Mouse (Mus musculus): Measurements from ENCODE around the gene Pkig. TPM values are rescaled to one million over a fixed set of nuclear protein-coding genes. Genes with fewer than 3 reads are reported as not detected.

Pkig gene
- polyA plus RNA-seq (2015; fragmentation: Nextera tagmentation; extraction: Ambion mirVana) = 134 TPM in 2 replicates

GRCm38 (mm10) chr2:163657975-163658886 is at the start of gene Pkig:
Gene Pkig (plus strand): TSS chr2:163658386.
- Histone ChIP-seq H3K9me3 (replicated peaks; ENCODE audit: control insufficient read depth, low read length, poor library complexity, severe bottlenecking) (no peaks in the 10 kb centered on the region), H3K9ac (ENCODE audit: low read depth, low read length) (peak within 1 kb of the TSS; percentile 89), H3K4me1 (ENCODE audit: control insufficient read depth, insufficient read depth, low read length) (peaks cover 23% of the 10 kb centered on the region), H3K4me2 (ENCODE audit: low read length) (peak within 1 kb of the TSS; percentile 75), H3K27ac (ENCODE audit: low read length) (peak within 1 kb of the TSS; percentile 83), H3K27me3 (ENCODE audit: control insufficient read depth, insufficient read depth, low read depth, low read length) (no peaks in the 10 kb centered on the region), H3K4me3 (ENCODE audit: low read depth, low read length) (peak within 1 kb of the TSS; percentile 96), H3K36me3 (ENCODE audit: control insufficient read depth, insufficient read depth, low read length) (no peaks in the 10 kb centered on the region)
- under 1% methylated on average over 71 of the region's 71 CpGs for WGBS
- ATAC-seq = peak; percentile 93

GRCm38 (mm10) chr2:163609281-163609975 is 48.8 kb upstream of the Pkig start:
- Histone ChIP-seq H3K4me2 (ENCODE audit: low read length) (no peak overlapping the region), H3K4me1 (ENCODE audit: control insufficient read depth, insufficient read depth, low read length) (no peaks in the 10 kb centered on the region), H3K36me3 (ENCODE audit: control insufficient read depth, insufficient read depth, low read length) (peaks cover 16% of the 10 kb centered on the region), H3K4me3 (ENCODE audit: low read depth, low read length) (no peak overlapping the region), H3K9me3 (replicated peaks; ENCODE audit: control insufficient read depth, low read length, poor library complexity, severe bottlenecking) (no peaks in the 10 kb centered on the region), H3K27me3 (ENCODE audit: control insufficient read depth, insufficient read depth, low read depth, low read length) (no peaks in the 10 kb centered on the region), H3K27ac (ENCODE audit: low read length) (no peak overlapping the region), H3K9ac (ENCODE audit: low read depth, low read length) (no peak overlapping the region)
- no peak for ATAC-seq
- WGBS = 85% methylated on average over 12 of the region's 12 CpGs

- Histone ChIP-seq H3K9ac (ENCODE audit: low read depth, low read length) (no peak overlapping the region), H3K4me2 (ENCODE audit: low read length) (no peak overlapping the region), H3K4me1 (ENCODE audit: control insufficient read depth, insufficient read depth, low read length) (no peaks in the 10 kb centered on the region), H3K36me3 (ENCODE audit: control insufficient read depth, insufficient read depth, low read length) (peaks cover 31% of the 10 kb centered on the region), H3K4me3 (ENCODE audit: low read depth, low read length) (no peak overlapping the region), H3K27me3 (ENCODE audit: control insufficient read depth, insufficient read depth, low read depth, low read length) (no peaks in the 10 kb centered on the region), H3K9me3 (replicated peaks; ENCODE audit: control insufficient read depth, low read length, poor library complexity, severe bottlenecking) (no peaks in the 10 kb centered on the region), H3K27ac (ENCODE audit: low read length) (no peak overlapping the region)
- no peak for ATAC-seq
- WGBS = 90% methylated on average over 9 of the region's 9 CpGs
Measured at GRCm38 (mm10) chr2:163611176-163611575, 47.0 kb upstream of the Pkig start.

- no peak overlapping the region for H3K9ac ChIP-seq (ENCODE audit: low read depth, low read length)
- no peak overlapping the region for H3K27ac ChIP-seq (ENCODE audit: low read length)
- no peak overlapping the region for H3K4me2 ChIP-seq (ENCODE audit: low read length)
- no peaks in the 10 kb centered on the region for H3K27me3 ChIP-seq (ENCODE audit: control insufficient read depth, insufficient read depth, low read depth, low read length)
- no peaks in the 10 kb centered on the region for H3K4me1 ChIP-seq (ENCODE audit: control insufficient read depth, insufficient read depth, low read length)
- H3K4me3 ChIP-seq (ENCODE audit: low read depth, low read length) = no peak overlapping the region
- no peaks in the 10 kb centered on the region for H3K9me3 ChIP-seq (replicated peaks; ENCODE audit: control insufficient read depth, low read length, poor library complexity, severe bottlenecking)
- WGBS = 97% methylated on average over 5 of the region's 5 CpGs
- no peak for ATAC-seq
- H3K36me3 ChIP-seq (ENCODE audit: control insufficient read depth, insufficient read depth, low read length) = peaks cover 26% of the 10 kb centered on the region
Measured at GRCm38 (mm10) chr2:163613206-163613605, 45.0 kb upstream of the Pkig start.

- Histone ChIP-seq H3K9ac (ENCODE audit: low read depth, low read length) (no peak overlapping the region), H3K27me3 (ENCODE audit: control insufficient read depth, insufficient read depth, low read depth, low read length) (no peaks in the 10 kb centered on the region), H3K27ac (ENCODE audit: low read length) (no peak overlapping the region), H3K4me2 (ENCODE audit: low read length) (no peak overlapping the region), H3K4me3 (ENCODE audit: low read depth, low read length) (no peak overlapping the region), H3K9me3 (replicated peaks; ENCODE audit: control insufficient read depth, low read length, poor library complexity, severe bottlenecking) (no peaks in the 10 kb centered on the region), H3K36me3 (ENCODE audit: control insufficient read depth, insufficient read depth, low read length) (peaks cover 29% of the 10 kb centered on the region), H3K4me1 (ENCODE audit: control insufficient read depth, insufficient read depth, low read length) (no peaks in the 10 kb centered on the region)
- no peak for ATAC-seq
- 94% methylated on average over 4 of the region's 4 CpGs for whole genome bisulfite sequencing
Measured at GRCm38 (mm10) chr2:163613990-163614389, 44.2 kb upstream of the Pkig start.

- Histone ChIP-seq H3K4me2 (ENCODE audit: low read length) (no peak overlapping the region), H3K4me3 (ENCODE audit: low read depth, low read length) (no peak overlapping the region), H3K9me3 (replicated peaks; ENCODE audit: control insufficient read depth, low read length, poor library complexity, severe bottlenecking) (no peaks in the 10 kb centered on the region), H3K4me1 (ENCODE audit: control insufficient read depth, insufficient read depth, low read length) (no peaks in the 10 kb centered on the region), H3K9ac (ENCODE audit: low read depth, low read length) (no peak overlapping the region), H3K27ac (ENCODE audit: low read length) (no peak overlapping the region), H3K27me3 (ENCODE audit: control insufficient read depth, insufficient read depth, low read depth, low read length) (no peaks in the 10 kb centered on the region), H3K36me3 (ENCODE audit: control insufficient read depth, insufficient read depth, low read length) (peaks cover 42% of the 10 kb centered on the region)
- WGBS = 95% methylated on average over 9 of the region's 9 CpGs
- ATAC-seq = no peak
Measured at GRCm38 (mm10) chr2:163615401-163615800, 42.8 kb upstream of the Pkig start.

GRCm38 (mm10) chr2:163615906-163616651 is 42.1 kb upstream of the Pkig start:
- H3K36me3 ChIP-seq (ENCODE audit: control insufficient read depth, insufficient read depth, low read length) = peaks cover 41% of the 10 kb centered on the region
- WGBS = 93% methylated on average over 4 of the region's 4 CpGs
- no peaks in the 10 kb centered on the region for H3K27me3 ChIP-seq (ENCODE audit: control insufficient read depth, insufficient read depth, low read depth, low read length)
- H3K4me3 ChIP-seq (ENCODE audit: low read depth, low read length) = no peak overlapping the region
- H3K4me1 ChIP-seq (ENCODE audit: control insufficient read depth, insufficient read depth, low read length) = no peaks in the 10 kb centered on the region
- no peak overlapping the region for H3K9ac ChIP-seq (ENCODE audit: low read depth, low read length)
- no peaks in the 10 kb centered on the region for H3K9me3 ChIP-seq (replicated peaks; ENCODE audit: control insufficient read depth, low read length, poor library complexity, severe bottlenecking)
- no peak overlapping the region for H3K4me2 ChIP-seq (ENCODE audit: low read length)
- H3K27ac ChIP-seq (ENCODE audit: low read length) = no peak overlapping the region
- no peak for ATAC-seq

GRCm38 (mm10) chr2:163616652-163617227 is 41.4 kb upstream of the Pkig start:
- ATAC-seq = no peak
- H3K27me3 ChIP-seq (ENCODE audit: control insufficient read depth, insufficient read depth, low read depth, low read length) = no peaks in the 10 kb centered on the region

More at GRCm38 (mm10) chr2:163616652-163617227, 41.4 kb upstream of the Pkig start:
- Histone ChIP-seq H3K4me2 (ENCODE audit: low read length) (no peak overlapping the region), H3K9me3 (replicated peaks; ENCODE audit: control insufficient read depth, low read length, poor library complexity, severe bottlenecking) (no peaks in the 10 kb centered on the region), H3K27ac (ENCODE audit: low read length) (no peak overlapping the region), H3K9ac (ENCODE audit: low read depth, low read length) (no peak overlapping the region), H3K4me1 (ENCODE audit: control insufficient read depth, insufficient read depth, low read length) (no peaks in the 10 kb centered on the region), H3K4me3 (ENCODE audit: low read depth, low read length) (no peak overlapping the region), H3K36me3 (ENCODE audit: control insufficient read depth, insufficient read depth, low read length) (peaks cover 43% of the 10 kb centered on the region)
- WGBS = 81% methylated on average over 3 of the region's 3 CpGs

All from midbrain, embryonic 16.5 days (tissue).